Mouse (Mus musculus) hematopoietic stem cell, adult 5-6 weeks (primary cell): ENCODE data around the gene Nutf2-ps1. TPM values are rescaled to one million over a fixed set of nuclear protein-coding genes. Genes with fewer than 3 reads are reported as not detected.
A peak's percentile ranks its signal among the peaks of the same experiment; 100 is the strongest.

ENCODE experiments used
- ATAC-seq, 2 experiments: fragments of 125-278 bp in 1 of 2; replicated peaks in 1 of 2; 2 replicates each; pipeline ENCODE4 v1.8.0; 2016 to 2017; ENCODE audit warnings: inconsistent platforms in 2 of 2, mild to moderate bottlenecking in 2 of 2, moderate number of reproducible peaks in 2 of 2, low read depth in 1 of 2, moderate TSS enrichment in 1 of 2; ENCODE audit not compliant: low FRiP score in 2 of 2, poor library complexity in 2 of 2, severe bottlenecking in 2 of 2, insufficient read depth in 1 of 2, low TSS enrichment in 1 of 2
- total RNA-seq: library from RNA; stranded (forward); fragments of 172-1452, 232-1000 nt; gene quantifications from 2 replicates; pipeline ENCODE4 v1.2.3, GENCODE M21; 2017

The Nutf2-ps1 gene
- total RNA-seq, 1 experiment from 2014 or later: 160 TPM

DNA sequence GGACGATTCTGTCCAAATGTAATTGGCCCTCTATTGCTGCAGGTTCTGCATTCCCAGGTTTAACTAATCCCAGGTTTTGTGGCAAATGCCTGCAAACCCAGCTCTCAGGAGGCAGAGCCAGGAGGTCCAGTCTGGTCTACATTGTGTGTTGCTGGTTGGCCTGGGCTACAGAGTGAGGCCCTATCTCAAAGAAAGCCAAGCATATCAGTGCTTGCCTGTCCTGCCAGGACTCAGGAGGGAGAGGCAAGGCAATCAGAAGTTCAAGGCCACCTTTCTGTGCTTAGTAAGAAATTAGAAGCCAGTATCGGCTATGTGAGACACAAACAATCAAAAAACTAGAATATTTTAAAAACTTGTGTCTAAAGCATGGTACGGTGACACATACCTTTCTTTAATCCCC is 15.7 kb downstream of the Nutf2-ps1 start:
- no peak for ATAC-seq

DNA sequence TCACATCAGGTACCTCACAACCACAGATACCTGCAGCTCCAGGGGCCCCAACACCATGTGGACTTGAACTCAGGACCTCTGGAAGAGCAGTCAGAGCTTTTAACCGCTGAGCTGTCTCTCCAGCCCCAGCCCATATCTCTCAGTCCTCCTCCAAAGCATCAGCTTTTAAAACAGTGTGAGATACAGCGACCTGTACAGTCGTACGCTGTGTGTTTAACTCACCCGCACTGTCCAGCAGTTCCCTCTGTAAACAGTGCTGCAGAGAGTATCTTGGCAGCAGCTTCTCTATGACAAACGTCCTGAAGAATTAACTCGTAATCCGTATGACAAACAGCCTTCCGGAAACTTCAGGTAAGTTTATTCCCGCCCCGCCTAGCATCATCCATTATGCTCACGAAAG is 16.3 kb downstream of the Nutf2-ps1 start:
- no peak for ATAC-seq

DNA sequence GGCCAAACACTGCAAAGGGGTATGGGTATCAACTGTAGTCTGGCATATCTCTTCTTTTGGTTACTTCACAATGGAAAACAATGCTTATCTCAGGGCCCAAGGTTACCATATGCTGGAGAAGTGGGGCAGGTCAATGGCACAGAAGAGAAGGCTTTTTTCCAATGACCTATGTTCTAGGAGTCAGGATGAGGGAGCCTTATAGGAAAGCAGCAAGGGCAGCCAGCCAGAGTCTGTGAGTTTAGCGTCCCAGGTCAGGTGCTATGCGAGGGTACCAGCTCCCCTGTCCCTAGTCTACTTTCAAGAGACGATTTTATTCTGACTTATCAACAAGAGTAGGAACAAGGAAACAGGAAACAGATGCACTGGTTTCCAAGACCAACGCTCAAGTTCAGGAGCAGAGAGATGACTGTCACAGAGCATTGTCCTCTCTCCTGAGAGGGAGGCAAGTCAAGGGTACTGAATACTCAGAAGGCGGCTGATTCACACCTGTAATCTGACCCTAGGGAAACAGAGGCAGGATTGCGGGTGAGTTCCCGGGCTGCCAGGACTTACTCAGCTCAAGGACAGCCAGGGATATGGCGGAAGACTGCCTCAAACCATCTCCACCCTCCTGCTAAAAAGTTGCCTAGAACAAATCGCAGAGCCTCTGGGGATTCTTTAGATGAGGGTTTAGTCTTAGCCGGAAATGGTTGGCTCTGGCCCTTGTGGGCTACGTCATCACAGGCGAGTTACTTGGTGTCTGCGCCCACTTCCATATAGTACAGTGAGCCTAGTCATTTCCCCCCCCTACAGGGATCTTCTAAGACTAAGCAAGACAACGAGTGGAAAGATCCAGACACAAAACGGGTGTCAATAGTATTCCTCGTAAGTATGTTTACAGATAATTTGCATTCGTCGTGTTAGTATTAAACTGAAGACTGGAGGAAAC is 17.1 kb downstream of the Nutf2-ps1 start:
- peak; percentile 44 to 49 for ATAC-seq

DNA sequence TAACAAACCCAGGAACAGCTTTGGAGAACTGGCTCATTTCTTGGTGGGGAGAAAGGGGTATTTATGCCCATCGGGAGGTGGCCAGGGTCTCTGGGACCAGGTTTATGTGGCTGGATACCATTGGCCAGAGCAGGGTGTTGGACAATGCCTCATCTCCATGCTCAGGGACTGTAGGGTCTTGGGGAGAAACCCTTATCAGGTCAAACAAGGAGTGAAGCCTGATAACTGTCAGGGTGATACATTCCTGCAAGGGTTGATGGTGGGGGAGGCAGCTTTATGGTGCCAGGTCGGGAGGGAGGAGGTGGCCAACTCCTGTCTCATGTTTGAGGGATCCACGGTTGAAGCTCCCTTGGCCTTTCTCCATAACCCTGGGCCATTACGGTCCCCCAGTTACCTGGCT is 17.8 kb downstream of the Nutf2-ps1 start:
- no peak for ATAC-seq

DNA sequence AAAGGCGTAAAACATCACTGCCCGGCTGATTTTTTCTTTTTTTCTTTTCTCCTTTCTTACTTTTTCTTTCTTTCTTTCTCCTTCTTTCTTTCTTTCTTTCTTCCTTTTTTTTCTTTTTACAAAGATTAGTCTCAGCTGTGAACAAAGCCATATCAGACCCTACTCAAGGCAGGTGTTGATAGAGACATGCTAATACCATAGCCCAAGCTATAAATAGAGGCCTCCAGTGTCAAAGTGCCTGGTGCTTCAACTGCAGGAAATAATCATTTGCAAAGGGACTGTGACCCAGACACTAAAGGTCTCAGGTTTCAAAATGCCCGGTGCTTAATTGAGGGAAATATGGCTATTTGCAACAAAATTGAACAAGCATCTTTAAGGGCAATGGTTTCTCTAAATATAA is 20.3 kb downstream of the Nutf2-ps1 start:
- ATAC-seq: no peak

DNA sequence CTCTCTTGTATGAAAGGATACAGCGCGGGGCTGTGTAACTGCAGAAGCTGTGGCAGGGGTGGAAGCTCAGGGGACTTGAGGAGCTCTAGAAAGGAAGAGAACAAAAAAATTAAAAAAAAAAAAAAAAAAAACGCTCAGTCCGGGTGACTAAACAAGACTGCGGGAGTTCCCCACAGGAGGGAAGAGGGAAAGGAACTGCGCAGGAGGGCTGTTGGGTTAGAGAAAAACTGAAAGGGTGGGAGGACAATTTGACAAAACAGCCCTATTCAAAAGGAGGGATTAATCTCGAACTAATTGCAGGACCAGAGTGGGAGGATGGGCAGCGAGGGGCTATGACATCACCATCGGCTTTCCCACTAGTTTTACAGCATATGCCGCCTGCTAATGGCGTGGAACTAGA is 21.0 kb downstream of the Nutf2-ps1 start:
- ATAC-seq: peak; percentile 46 to 52

DNA sequence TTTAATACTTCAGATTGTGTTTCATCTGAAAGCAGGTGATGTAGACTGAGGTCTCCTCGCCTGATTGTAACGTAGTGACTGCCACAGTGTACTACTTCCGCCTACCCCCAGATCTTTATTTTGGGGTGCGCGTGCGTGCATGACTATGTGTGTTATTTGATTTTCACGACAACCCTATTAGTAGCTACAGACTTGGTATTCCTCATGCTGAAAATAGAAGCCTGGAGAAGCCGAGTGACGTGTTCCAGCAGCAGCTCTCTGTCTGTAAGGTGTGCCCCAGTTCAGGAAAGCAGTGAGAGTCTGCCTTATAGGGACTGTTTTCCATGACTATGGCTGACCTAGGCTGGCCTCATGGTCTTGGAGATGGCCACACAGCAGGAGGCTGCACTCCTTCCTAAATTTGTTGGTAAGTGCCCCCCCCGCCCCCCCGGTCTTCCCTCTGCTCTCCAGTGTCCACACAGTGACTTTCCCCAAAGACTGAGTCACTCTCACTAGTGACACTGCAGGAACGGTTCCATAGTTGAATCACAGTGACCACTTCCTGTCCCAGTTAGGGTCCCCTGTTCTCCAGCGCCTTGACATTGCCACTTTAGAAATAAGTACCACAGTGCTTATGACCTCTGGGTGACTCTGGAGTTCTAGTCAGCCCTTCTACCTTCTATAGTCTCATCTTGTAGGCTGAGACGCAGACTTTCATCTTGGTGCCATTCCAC is 23.1 kb downstream of the Nutf2-ps1 start:
- ATAC-seq: peak; percentile 47 to 51; a peak in 3 of 4 replicates

DNA sequence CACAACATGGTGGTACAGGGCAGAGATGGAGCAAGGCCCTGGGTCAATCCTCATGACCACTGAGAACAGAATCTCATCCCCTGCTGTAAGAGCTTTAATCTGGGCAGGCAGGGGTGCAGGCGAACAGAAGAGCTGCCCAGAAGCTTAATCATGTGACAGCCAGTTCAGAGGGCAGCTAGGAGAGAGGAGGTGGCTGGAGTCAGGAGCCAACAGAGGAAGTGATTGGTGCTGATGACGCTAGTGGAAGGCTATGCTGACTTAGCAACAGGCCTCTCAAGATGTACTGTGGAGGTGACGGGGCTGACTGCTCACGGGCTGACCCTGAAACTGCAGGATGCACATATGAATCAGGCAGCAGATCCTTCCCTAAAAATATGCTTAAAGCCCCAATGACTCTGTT is 24.7 kb downstream of the Nutf2-ps1 start:
- ATAC-seq: peak in 1 of 2 experiments; percentile 13; a peak in 1 of 4 replicates

DNA sequence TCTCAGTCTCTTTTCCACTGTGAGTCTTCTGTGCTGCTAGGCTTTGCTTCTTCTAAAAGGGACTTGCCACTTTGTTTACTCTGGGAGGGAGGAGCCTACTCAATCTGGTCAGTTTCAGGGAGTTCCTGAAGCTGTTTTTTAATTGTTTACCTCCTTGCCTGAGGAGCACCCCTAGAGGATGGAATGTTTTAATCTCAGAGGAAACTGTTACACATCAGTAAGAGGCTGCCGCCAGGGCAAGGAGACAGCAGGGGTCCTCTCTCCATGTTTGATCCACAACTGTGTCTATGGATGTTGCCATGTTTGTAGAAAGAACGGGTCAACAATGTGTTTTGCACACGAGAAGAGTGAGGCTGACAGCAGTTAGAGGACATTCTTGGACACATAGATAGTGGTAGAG is 28.4 kb downstream of the Nutf2-ps1 start:
- ATAC-seq: no peak

DNA sequence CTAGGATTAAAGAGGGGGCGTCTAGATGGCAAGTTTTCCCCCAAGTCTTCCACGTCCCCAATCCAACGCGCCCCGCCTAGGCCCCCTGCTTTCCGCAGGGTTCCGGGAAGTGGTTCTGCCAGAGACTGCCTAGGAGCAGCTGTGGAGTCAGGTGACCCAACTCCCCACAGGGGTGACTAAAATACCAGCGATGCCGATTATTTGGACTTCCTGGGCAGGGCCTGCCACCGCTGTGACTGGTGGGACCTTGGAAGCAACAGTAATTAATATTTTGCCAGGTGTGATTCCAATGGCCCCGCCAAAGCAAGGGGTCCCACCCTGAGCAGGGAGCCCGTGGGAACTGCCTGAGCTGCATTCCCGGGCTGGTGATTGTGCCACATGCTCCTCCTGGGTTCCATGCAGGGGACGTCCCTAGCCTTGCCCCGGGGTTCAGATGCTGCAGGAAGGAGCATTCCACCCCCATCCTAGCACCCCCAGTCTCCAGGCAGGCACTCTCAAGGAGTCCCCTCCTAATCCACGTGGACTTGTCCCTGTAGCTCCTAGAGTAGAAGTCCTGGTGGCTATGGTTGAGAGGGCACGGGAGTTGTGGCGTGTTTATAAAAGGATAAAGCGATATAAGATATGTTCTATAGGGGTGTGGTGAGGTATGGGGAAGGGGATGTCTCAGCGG is 31.5 kb downstream of the Nutf2-ps1 start:
- ATAC-seq: peak; percentile 69 to 80

DNA sequence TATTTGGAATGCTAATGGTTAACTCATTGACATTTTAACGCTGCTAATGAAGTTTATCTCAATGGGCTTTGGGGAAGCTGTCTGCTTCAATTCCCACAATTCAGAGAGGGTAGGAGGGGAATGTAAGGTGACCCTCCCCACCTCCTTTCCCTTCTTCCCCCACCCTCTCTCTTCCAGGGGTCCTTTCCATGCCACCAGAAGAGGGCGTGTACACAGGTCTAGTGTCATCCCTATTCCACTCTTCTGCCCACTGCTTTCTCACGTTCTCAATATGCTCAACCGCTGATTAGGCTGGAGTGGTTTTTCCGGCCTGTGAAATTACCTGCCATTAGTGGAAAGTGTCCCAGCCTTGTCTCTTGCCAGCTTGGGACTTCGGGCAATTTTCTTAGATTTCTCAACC is 32.0 kb downstream of the Nutf2-ps1 start:
- ATAC-seq: no peak

DNA sequence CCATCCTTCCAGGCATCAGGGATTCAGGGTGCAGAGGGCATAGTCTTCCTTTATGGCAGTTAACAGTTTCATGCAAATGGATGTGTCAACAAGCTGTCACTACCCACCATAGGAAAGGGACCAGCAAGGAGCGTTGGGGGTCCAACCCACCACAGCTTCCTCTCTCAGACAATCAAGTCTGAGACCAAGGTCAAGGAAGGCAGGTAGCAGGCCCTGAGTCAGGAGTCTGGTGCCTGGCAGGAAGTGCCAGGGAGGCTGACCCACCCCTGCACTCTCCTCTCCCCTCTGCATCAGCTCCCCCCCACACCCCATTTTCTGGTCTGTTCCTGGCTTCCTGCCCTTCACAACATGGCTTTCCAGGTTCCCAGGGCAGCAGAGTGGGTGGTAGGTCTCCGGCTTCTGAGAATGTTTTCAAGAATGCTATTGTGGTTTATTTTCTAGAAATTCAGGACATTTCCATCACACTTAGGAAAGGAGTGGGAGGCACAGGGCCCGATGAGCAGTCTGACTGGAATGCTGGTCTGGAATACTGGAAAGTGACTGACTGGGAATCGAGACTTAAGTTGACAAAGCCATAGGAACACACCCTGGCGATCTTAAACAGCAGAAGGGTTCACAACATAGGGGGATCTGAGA is 33.8 kb downstream of the Nutf2-ps1 start:
- peak; percentile 37 to 51; a peak in 3 of 4 replicates for ATAC-seq

DNA sequence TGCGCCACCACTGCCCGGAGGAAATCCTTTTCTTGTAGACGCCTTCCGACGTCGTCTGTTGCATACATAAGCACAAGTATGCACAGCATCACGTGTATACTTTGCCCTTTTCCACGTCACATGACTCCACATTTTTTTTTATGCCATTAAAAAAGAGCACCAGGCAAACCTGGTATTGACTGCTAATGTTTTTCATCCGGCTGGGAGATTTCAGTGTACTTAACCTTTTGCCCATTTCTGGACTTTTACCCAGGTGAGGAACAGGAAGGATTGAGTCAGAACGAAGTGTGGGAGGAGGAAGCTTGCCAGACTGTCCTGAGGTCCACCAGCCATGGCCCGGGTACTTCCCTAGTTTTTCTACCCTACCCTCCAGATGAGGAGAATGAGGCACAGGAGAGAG is 34.5 kb downstream of the Nutf2-ps1 start:
- no peak for ATAC-seq

DNA sequence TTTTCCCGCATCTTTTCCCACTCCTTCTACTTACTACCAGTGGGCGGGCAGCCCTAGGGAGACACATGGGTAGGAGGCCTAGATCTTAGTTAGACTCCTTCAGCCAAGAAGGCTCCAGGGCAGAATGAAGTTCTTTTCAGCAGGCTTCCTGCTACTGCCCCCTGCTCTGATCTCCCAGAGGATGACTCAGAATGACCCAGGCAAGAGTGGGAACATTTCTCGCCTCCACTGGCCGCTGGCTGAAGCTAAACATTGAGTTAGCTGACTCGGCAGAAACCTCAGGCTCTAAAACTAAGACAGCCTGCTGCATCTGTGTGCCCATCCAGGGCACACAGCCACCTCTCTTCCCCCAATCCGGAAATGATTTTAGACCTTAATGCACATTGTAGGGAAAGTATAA is 36.1 kb downstream of the Nutf2-ps1 start:
- ATAC-seq: no peak

DNA sequence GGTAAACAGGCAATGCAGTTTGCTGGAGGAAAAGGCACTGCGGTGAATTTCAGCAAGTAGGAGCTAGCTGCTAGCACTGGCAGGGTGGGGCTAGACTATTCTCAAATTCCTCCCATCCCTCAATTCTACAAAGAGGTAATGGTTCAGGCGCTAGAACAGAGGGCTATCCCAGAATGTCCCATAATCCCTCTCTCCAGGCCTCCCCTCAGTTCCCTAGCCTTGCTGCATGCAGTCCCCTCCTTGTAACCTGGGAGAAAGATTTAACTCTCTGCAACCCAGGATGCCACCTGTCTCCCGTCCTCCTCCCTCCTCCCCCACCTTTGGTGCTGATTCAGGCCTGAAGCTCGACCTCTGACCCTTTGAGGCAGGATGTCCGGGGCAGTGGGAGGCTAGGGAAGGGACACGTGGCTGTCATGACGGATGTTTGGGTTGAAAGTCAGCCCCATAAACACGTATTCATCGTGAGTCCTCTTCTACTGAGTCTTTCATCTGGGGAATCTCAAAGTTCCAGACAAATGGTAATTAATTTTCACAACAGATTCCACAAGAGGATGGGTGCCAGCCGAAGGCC is 36.6 kb downstream of the Nutf2-ps1 start:
- ATAC-seq: no peak

DNA sequence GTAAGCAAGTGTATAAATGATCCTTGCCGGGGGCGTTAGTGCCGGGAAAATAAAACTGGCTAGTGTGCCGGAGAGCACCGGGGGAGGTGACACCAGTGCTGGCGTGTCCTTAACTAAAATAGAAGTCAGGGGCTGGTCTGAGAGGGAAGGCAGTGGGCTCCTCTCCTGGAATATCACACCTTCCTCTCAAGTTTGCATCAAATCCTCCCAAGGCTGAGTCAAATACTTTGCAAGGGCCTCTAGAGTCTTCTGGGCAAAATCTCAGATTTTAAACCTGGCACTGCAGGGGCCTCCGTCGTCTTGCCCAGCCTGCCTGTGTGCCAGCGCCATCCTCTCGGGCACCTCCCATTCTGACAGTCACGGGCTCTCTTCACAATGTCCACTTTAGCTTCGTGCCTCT is 37.9 kb downstream of the Nutf2-ps1 start:
- no peak for ATAC-seq

DNA sequence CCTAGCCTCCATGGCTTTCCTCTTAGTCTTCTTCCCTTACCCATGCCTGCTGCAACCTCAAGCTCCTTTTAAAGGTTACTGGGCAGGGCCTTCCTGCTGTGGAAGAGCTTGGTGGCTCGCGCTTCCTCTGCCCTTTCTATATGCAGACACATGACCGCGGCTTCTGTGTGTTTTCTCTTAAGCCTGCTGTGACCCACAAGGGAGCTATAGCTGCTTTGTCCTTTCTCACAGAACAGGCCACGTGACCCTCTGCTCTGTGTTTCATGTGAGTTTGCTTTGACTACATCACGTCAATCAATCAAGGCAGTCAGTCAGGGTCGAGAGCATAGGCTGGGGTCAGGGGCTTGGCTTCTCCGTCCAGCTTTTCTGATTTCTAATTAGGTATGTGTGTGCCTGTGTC is 41.3 kb downstream of the Nutf2-ps1 start:
- ATAC-seq: peak; percentile 45 to 61
